Mouse (Mus musculus) small intestine, adult 2 months (tissue): Measurements from ENCODE around the gene Hivep3. TPM values are rescaled to one million over a fixed set of nuclear protein-coding genes. Genes with fewer than 3 reads are reported as not detected.

ENCODE experiments used
- H3K27ac ChIP-seq: fragments of 200-500 bp; 2 replicates; pipeline ENCODE4 v1.5.1; 2012; ENCODE audit warnings: low read depth, low read length, control low read depth, inconsistent platforms; ENCODE audit not compliant: insufficient read depth
- H3K27me3 ChIP-seq: fragments of 200-500 bp; 2 replicates; pipeline ENCODE4 v1.6.1; 2012; ENCODE audit warnings: mild to moderate bottlenecking, moderate library complexity, low read length, inconsistent platforms; ENCODE audit not compliant: control insufficient read depth, insufficient read depth
- H3K36me3 ChIP-seq: fragments of 200-500 bp; 2 replicates; pipeline ENCODE4 v1.6.1; 2012; ENCODE audit warnings: mild to moderate bottlenecking, low read length, control low read depth, inconsistent platforms; ENCODE audit not compliant: control insufficient read depth, insufficient read depth
- H3K4me1 ChIP-seq: fragments of 200-500 bp; 2 replicates; pipeline ENCODE4 v1.6.1; 2012; ENCODE audit warnings: low read length, inconsistent platforms, mixed read lengths; ENCODE audit not compliant: control insufficient read depth, insufficient read depth, insufficient read length
- H3K4me3 ChIP-seq: fragments of 200-500 bp; 2 replicates; pipeline ENCODE4 v1.5.1; 2012; ENCODE audit warnings: low read depth, mild to moderate bottlenecking, control low read depth, inconsistent platforms, low read length, moderate library complexity
- CTCF ChIP-seq: fragments of 200-500 bp; IDR thresholded peaks from 2 replicates; pipeline ENCODE4 v1.5.1; 2012; ENCODE audit warnings: low read depth, mild to moderate bottlenecking, control low read depth, inconsistent platforms, low read length, moderate library complexity, mixed read lengths; ENCODE audit not compliant: insufficient replicate concordance, insufficient read length; ENCODE audit errors: extremely low read depth
- POLR2A ChIP-seq: fragments of 200-500 bp; IDR thresholded peaks from 2 replicates; pipeline ENCODE4 v1.6.1; 2012; ENCODE audit warnings: low read depth, mild to moderate bottlenecking, control low read depth, inconsistent platforms, low read length, moderate library complexity
- whole genome bisulfite sequencing: fragments of 180-500 bp; shearing (Covaris S2); methylation state at CpG from one replicate; pipeline ENCODE4 v1.1.7; 2018; 5-methylcytosine and 5-hydroxymethylcytosine counted together
- polyA plus RNA-seq: library from polyadenylated mRNA; depleted of rRNA; stranded (reverse); fragments of >200 nt; gene quantifications from 2 replicates; pipeline ENCODE4 v1.2.3, GENCODE M21; 2012

The Hivep3 gene
- polyA plus RNA-seq, 1 experiment, result 3.3 TPM

DNA sequence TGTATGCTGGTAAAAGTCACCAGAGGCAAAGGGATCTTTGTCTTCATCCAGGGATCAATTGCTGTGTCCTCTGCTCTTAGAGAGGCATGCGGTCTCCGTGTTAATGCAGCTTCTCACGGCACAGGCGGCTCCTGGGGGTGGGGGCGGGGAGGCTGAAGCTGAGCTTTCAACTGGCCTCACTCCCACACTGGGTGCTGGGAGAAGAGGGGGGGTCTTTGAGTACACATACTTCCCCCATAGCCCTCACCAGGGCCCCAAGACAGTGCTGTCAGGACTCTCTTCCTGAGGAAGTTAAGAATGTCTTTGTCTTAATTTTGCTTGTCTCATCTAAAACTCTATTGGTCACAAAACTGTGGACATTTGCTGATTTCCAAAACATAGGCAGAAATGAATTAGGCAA, 149.2 kb downstream of the Hivep3 start:
- Histone ChIP-seq H3K27ac (no peak overlapping the region), H3K36me3 (no peaks in the 10 kb centered on the region), H3K4me3 (no peak overlapping the region), H3K27me3 (no peaks in the 10 kb centered on the region), H3K4me1 (no peaks in the 10 kb centered on the region)
- TF ChIP-seq CTCF (no peak), POLR2A (no peak)
- 59% methylated on average over 5 of the region's 5 CpGs for WGBS

DNA sequence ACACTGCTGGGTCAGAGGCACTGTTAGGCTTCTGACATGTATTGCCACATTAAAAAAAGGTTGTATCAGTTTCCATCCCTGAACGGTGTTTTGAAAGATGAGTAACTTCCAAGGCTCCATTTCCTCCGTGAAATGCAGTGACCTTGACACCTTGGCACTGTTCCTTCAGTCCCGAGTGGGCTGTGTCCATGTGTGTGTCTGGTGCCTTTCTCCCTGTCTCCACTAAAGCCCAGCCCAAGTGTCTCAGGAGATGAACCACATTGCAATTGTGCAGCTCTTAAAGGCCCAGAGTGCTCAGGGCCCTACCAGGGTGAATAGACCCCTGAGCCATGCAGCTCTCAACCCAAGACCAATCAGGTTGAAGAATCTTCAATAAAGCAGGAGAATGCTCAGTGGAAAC, 153.0 kb downstream of the Hivep3 start:
- WGBS, result 31% methylated on average over 3 of the region's 3 CpGs
- Histone ChIP-seq H3K4me3 (no peak overlapping the region), H3K4me1 (no peaks in the 10 kb centered on the region), H3K27me3 (no peaks in the 10 kb centered on the region), H3K27ac (no peak overlapping the region), H3K36me3 (no peaks in the 10 kb centered on the region)
- no peak for TF ChIP-seq POLR2A
- no peak for TF ChIP-seq CTCF

DNA sequence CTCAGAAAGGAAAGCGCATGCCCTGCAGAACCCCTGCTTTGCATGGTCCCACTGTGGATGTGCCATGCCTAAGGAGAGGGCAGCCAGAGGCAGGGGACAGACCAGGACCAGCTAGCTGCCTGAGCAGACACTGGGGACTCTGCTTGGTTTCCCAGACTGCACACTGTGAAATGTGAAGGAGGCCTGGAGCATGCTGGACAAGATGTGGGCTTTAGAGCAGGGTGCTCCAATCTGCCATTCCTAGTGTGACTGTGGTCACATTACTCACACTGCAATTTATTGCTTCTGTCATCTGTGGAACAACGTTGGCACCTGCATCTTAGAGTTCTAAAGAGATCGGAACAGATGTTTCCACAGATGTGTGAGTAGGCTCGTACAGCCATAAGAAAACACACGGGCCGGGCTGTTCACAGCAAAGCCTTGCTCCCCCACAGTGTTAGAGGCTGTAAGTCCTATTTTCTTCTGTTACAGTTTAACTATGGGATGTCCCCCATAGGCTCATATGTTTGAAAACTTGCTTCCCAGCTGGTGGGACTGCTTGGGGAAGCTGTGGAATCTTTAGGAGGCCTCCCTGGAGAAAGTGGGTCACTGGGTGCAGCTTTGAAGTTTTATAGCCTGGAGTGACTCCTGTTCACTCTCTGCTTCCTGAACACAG, 154.1 kb downstream of the Hivep3 start:
- Histone ChIP-seq H3K4me3 (no peak overlapping the region), H3K36me3 (no peaks in the 10 kb centered on the region), H3K4me1 (no peaks in the 10 kb centered on the region), H3K27ac (no peak overlapping the region), H3K27me3 (no peaks in the 10 kb centered on the region)
- 75% methylated on average over 6 of the region's 6 CpGs for WGBS
- TF ChIP-seq POLR2A (no peak), CTCF (no peak)

DNA sequence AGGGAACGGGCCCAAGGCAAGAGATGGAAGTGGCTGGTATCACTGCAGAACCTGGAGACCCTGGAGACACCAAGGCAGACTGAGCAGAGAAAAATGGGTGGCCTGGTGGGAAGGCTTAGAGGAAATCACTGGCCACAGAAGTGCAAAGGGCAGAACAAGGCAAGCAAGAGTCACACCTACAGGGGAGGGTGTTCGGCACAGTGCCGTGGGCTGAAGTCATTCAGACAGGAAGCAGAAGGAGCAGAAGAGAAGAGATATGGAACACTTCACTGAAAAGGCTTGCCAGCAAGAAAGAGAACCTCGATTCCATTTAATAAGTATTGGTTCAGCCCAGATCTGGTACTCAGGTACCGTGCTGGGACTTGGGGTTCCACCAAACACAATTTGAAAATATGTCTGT, 156.2 kb downstream of the Hivep3 start:
- no peaks in the 10 kb centered on the region for H3K36me3 ChIP-seq
- TF ChIP-seq POLR2A (no peak), CTCF (no peak)
- H3K27me3 ChIP-seq, result no peaks in the 10 kb centered on the region
- WGBS, result 49% methylated on average over 5 of the region's 5 CpGs
- H3K27ac ChIP-seq, result no peak overlapping the region
- H3K4me1 ChIP-seq, result no peaks in the 10 kb centered on the region
- no peak overlapping the region for H3K4me3 ChIP-seq

DNA sequence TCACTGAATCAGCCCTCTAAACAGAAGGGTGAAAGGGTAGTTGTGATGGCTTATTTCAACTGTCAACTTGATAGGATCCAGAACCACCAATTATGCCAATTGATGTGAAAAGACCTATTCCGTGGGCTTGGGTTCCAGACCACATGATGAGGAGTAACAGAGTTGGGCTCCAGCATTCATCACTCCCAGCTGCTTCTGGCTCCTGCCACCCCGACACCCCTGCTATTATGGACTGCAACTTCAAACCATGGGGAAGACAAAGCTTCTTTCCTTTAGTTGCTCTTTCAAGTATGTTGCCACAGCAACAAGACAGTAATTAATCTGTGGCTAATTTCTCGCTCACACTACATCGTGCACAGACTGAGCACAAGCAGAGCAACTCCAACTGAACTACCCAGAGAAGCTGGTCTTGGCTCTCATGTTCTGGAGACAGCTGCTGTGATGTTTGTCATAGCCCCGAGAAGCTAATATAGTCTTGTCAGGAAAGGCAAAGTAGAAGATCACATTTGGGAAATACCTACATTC, 159.7 kb downstream of the Hivep3 start:
- H3K27ac ChIP-seq, result no peak overlapping the region
- peaks cover 4% of the 10 kb centered on the region; the same call in 1 of the 2 replicates for H3K27me3 ChIP-seq
- no peak overlapping the region for H3K4me3 ChIP-seq
- WGBS, result 71% methylated on average over 5 of the region's 5 CpGs
- no peaks in the 10 kb centered on the region for H3K36me3 ChIP-seq
- H3K4me1 ChIP-seq, result no peaks in the 10 kb centered on the region
- TF ChIP-seq CTCF (no peak), POLR2A (no peak)

DNA sequence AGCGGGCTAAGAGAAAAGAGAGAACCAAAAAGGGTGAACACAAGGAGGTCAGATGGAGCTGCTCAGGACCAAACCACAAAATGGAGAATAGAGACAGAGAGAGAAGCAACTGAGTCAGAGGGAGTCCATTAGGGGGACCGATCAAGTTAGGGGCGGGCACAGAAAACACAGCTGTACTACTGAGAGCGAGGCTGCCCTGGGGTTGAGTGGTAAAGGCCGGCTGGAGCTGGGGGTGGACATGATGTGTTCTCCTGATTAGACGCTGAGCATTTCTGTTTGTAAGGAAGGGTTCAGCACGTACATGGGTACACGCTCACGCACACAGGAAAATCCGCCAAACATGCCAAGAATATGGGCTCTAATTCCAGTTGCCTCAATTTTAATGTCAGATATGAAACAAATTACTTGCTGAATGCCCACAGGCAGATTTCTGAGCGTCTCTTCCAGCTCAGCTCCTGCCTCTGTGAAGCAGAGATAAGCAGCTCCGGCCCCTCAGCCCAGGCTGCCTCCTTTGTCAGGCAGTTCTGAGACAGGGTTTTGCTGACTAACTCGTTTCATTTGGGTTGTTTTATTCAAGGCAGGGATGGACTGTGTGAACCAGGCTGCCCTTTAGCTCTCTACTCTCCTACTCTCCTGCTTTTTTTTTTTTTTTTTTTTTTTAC, 161.3 kb downstream of the Hivep3 start:
- Histone ChIP-seq H3K36me3 (no peaks in the 10 kb centered on the region), H3K4me1 (no peaks in the 10 kb centered on the region), H3K4me3 (no peak overlapping the region), H3K27ac (no peak overlapping the region), H3K27me3 (peaks cover 4% of the 10 kb centered on the region; the same call in 1 of the 2 replicates)
- WGBS, result 71% methylated on average over 13 of the region's 13 CpGs
- TF ChIP-seq POLR2A (no peak), CTCF (no peak)

DNA sequence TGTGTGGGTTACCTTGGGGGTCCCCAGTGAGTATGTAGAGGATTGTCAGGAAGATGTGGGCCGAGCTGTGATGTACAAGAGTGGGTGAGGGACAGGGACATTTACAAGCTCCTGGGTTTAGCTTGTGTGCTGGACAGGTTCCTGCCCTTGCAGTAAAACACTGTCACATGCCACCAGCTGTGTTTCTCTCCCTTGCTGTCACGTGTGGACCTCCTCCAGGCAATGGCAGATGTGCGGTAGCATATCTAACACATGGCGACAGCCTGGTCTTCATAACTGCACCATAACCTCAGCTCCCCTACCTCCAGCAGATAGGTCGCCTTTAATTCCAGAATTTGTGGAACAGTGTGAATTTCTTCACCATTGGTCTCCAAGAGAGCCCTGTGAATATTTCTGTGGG, 161.9 kb downstream of the Hivep3 start:
- Histone ChIP-seq H3K4me1 (no peaks in the 10 kb centered on the region), H3K27me3 (peaks cover 4% of the 10 kb centered on the region; the same call in 1 of the 2 replicates), H3K27ac (no peak overlapping the region), H3K4me3 (no peak overlapping the region), H3K36me3 (no peaks in the 10 kb centered on the region)
- 77% methylated on average over 5 of the region's 5 CpGs for WGBS
- TF ChIP-seq CTCF (no peak), POLR2A (no peak)

DNA sequence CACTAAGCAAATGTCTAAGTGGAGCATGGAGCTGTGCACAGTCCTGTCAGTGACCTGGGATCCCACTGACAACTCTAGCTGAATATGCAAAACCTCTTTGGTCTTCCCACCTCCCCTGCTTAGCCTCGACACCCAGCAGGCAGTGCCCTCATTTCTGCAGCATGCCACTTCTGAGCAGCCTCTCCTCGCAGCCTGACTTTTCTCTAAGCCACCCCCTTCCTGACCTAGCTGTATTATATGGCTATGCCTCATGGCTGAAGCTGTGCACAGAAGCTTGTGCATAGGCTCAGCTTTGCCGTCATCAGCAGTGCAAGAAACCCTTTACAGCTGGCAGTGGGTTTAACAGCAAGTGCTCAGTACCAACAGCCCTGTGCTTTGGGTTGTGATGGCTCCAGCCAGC, 163.0 kb downstream of the Hivep3 start:
- Histone ChIP-seq H3K36me3 (no peaks in the 10 kb centered on the region), H3K27ac (no peak overlapping the region), H3K27me3 (peaks cover 4% of the 10 kb centered on the region; the same call in 1 of the 2 replicates), H3K4me1 (no peaks in the 10 kb centered on the region), H3K4me3 (no peak overlapping the region)
- TF ChIP-seq CTCF, result no peak
- TF ChIP-seq POLR2A, result no peak
- 58% methylated on average over 3 of the region's 3 CpGs for WGBS
